Mouse (Mus musculus): ENCODE data around the gene Poc1a.

The Poc1a gene

GRCm38 (mm10) chr9:106265358-106266075 is 15.3 kb upstream of the Poc1a start:
- no peak for DNase-seq

GRCm38 (mm10) chr9:106266936-106267657 is 13.8 kb upstream of the Poc1a start:
- DNase-seq, result no peak

GRCm38 (mm10) chr9:106268421-106268820 is 12.4 kb upstream of the Poc1a start:
- DNase-seq, result no peak

GRCm38 (mm10) chr9:106269076-106269788 is 11.6 kb upstream of the Poc1a start:
- no peak for DNase-seq

GRCm38 (mm10) chr9:106269879-106270278 is 11.0 kb upstream of the Poc1a start:
- no peak for DNase-seq

- no peak for DNase-seq
Measured at GRCm38 (mm10) chr9:106270656-106271055, 10.2 kb upstream of the Poc1a start.

DNA sequence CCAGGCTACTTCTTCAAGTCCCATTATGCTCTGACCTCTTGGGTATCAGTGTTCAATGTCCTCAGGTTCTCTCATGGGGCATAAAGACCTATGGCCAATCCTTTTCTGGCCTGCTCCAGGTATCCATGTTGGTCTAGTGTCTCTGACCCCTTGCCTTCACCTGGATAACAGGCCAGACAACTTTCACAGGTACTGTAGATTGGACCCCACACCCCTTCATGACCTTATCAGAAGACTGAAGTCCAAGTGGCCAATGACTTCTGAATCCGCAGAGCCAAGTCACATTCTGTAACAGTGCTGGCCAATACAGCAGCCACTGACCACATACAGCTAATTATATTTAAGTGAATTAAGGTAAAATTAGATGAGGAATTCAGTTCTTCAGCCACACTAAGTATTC is 8.6 kb upstream of the Poc1a start:
- DNase-seq, result no peak

DNA sequence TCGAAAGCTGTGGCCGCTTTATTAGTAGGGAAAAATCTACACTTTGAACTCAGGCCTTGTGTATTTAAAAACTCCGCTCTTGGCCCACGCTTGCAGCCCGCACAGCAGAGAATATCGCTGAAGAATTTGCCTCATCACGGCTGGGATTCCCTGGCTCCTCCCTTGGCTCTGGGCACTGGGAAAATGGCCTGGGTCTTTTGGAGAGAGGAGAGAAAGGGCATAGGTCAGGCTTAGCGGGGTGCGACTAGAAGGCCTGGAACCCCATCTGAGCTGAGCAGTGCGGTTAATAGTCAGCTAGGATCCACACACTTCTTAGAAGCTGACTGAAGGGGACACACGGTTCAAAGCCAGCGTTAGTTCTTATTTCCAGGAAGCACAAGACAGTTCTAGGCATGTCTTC is 7.6 kb upstream of the Poc1a start:
- no peak for DNase-seq

GRCm38 (mm10) chr9:106273791-106274190 is 7.1 kb upstream of the Poc1a start:
- DNase-seq, result no peak

- no peak for DNase-seq
Measured at GRCm38 (mm10) chr9:106274652-106275180, 6.1 kb upstream of the Poc1a start.

GRCm38 (mm10) chr9:106275806-106276205 is 5.1 kb upstream of the Poc1a start:
- no peak for DNase-seq

GRCm38 (mm10) chr9:106280386-106280785 is 475 bp upstream of the Poc1a start:
- DNase-seq, result peak; percentile 67

DNA sequence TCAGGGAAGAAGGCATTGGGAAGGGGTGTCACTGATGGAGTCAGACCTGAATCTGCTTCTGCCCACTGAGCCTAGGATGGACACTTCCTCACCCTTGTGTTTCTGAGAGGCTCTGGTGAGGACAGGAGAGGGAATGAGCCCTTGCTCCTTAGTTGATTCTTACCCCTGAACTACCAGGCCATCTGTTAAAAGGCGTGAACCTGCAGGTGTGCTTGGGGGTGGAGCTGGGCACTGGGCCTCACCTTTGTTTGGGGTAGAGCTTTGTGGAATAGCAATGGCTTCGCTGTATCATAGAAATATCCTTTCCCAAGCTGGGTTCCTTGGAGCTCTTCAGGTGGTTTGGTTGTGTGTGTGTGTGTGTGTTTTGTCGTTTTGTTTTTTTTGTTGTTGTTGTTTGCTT is 1.2 kb downstream of the Poc1a start:
- no peak for DNase-seq

GRCm38 (mm10) chr9:106287165-106287564 is 6.3 kb downstream of the Poc1a start:
- no peak for DNase-seq

GRCm38 (mm10) chr9:106288864-106289263 is 8.0 kb downstream of the Poc1a start:
- peak; percentile 73 for DNase-seq

GRCm38 (mm10) chr9:106289841-106290240 is 9.0 kb downstream of the Poc1a start:
- no peak for DNase-seq

DNA sequence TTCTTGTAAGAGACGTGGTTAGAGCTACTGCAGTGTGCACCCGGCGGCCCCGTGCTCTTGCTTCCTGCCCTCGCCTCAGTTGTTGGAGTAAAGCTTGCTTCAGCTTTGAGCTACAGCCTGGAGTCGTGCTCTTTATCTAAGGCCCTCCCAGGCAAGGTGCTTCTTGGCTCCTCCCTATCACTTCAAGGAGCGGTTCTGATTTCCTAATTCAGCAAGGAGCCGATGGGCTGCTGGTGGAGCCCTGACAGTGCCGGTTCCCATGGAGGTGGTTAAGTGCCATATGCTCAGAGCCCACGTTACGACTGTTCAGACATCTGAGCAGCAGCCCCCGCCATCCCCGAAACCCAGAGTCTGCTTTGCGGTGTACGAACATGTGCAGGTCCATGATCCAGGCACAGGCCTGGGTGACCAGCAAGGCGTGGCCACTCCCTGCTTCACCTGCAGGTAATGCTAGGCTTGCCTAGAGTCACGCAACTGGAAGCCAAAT is 9.8 kb downstream of the Poc1a start:
- DNase-seq, result no peak

GRCm38 (mm10) chr9:106293569-106294156 is 12.8 kb downstream of the Poc1a start:
- no peak for DNase-seq

- DNase-seq, result no peak
Measured at GRCm38 (mm10) chr9:106296637-106297174, 15.8 kb downstream of the Poc1a start.

- DNase-seq, result no peak
Measured at GRCm38 (mm10) chr9:106300176-106300803, 19.4 kb downstream of the Poc1a start.

DNA sequence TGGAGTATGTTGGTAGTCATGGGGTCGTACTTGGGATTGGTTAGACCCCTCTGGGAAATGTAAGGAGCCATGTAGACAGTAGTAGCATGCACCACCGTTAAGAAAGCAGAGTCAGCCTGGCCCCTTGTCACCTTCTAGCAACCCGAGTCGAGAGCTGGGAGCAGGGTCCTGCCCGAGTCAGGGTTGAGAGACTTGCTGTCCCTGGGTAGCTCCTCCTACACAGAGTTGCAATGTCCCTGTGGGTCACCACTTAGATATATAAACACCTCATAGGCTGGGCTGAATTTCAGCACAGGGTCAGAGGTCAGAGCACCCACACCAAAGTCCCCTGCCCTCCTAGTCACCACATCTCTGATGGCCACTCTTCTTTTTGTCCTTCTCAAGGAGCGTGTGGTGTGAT is 20.1 kb downstream of the Poc1a start:
- DNase-seq, result no peak

DNA sequence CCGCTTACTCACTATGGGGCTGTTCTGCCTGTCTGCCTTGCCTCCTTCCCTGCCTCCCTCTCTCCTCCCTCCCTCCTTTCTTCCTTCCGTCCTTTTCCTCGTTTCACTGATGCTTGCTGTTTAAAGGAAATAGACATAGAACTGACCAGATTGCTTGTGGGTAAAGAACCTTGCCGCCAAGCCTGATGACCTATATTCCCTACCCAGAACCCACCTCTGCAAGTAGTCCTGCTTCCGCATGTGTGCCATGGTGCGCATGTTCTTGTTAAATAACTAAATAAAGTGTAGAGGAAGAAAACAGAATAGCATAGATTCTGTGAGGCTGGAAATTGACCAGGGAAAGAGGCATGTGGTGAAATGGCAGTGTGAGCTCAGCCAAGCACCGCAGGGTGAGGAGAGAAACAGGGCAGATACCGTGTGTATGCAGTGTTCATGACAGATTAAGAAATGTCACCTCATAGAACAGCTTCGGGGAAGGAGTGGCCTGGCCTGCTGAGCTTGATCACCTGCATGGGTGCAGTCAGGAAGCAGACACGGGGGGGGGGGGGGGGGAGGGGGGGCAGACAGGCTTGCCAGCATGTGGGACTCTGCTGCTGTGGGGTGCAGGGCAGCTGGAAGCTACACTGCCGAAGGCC is 20.7 kb downstream of the Poc1a start:
- DNase-seq, result no peak

Measured in liver (tissue).